Mouse (Mus musculus) forebrain, embryonic 15.5 days (tissue): ENCODE data around the gene Olfr1393. TPM values are rescaled to one million over a fixed set of nuclear protein-coding genes. Genes with fewer than 3 reads are reported as not detected.

Experiments
- polyA plus RNA-seq: library from polyadenylated mRNA; unstranded; fragments of >200 nt; fragmentation: Nextera tagmentation; extraction: Ambion mirVana; gene quantifications from 2 replicates; pipeline ENCODE4 v1.2.1, GENCODE M21; 2015

Olfr1393 gene
- polyA plus RNA-seq, 1 experiment from 2014 or later, result not detected

Other genes starting within 250 kb of the Olfr1393 start
- gene 9930111J21Rik2, start 227.1 kb upstream of the Olfr1393 start, polyA plus RNA-seq, result 0.24 and 0.28 TPM in 2 replicates
- gene Tgtp2, start 214.1 kb upstream of the Olfr1393 start, polyA plus RNA-seq, result not detected in 2 replicates
- 0.38 and 0.54 TPM in 2 replicates for gene Ifi47, start 201.7 kb upstream of the Olfr1393 start, polyA plus RNA-seq
- gene Olfr1396, start 163.4 kb upstream of the Olfr1393 start, polyA plus RNA-seq, result not detected in 2 replicates
- not detected in 2 replicates for gene Olfr1395, start 136.0 kb upstream of the Olfr1393 start, polyA plus RNA-seq
- not detected in 2 replicates for gene Olfr1394, start 123.9 kb upstream of the Olfr1393 start, polyA plus RNA-seq
- gene Btnl9, start 91.1 kb upstream of the Olfr1393 start, polyA plus RNA-seq, result 0.09 TPM in 1 of 2 replicates, not detected in the other
- 54.7 and 55.1 TPM in 2 replicates for gene Zfp62, start 75.0 kb upstream of the Olfr1393 start, polyA plus RNA-seq
- gene Mgat1, start 34.1 kb upstream of the Olfr1393 start, polyA plus RNA-seq, result 30.2 and 30.3 TPM in 2 replicates
- not detected in 2 replicates for gene Olfr1392, start 7.0 kb downstream of the Olfr1393 start, polyA plus RNA-seq
- gene Olfr10, start 26.4 kb downstream of the Olfr1393 start, polyA plus RNA-seq, result not detected in 2 replicates
- gene Olfr1391, start 44.4 kb downstream of the Olfr1393 start, polyA plus RNA-seq, result not detected in 2 replicates
- not detected in 2 replicates for gene Olfr1390, start 56.9 kb downstream of the Olfr1393 start, polyA plus RNA-seq
- gene Olfr1389, start 144.8 kb downstream of the Olfr1393 start, polyA plus RNA-seq, result not detected in 2 replicates
- gene Olfr1388, start 158.3 kb downstream of the Olfr1393 start, polyA plus RNA-seq, result 0.05 and 0.13 TPM in 2 replicates
- not detected in 2 replicates for gene Olfr1387, start 177.0 kb downstream of the Olfr1393 start, polyA plus RNA-seq
- gene Olfr1386, start 186.7 kb downstream of the Olfr1393 start, polyA plus RNA-seq, result not detected in 2 replicates
- not detected in 2 replicates for gene Olfr1385, start 210.8 kb downstream of the Olfr1393 start, polyA plus RNA-seq
- not detected in 2 replicates for gene Olfr1384, start 228.4 kb downstream of the Olfr1393 start, polyA plus RNA-seq
- not detected in 2 replicates for gene Olfr1383, start 241.3 kb downstream of the Olfr1393 start, polyA plus RNA-seq
- gene Olfr1382, start 249.9 kb downstream of the Olfr1393 start, polyA plus RNA-seq, result not detected in 2 replicates